Mouse (Mus musculus): ENCODE results near the gene Mterf4.

Gene Mterf4

DNA sequence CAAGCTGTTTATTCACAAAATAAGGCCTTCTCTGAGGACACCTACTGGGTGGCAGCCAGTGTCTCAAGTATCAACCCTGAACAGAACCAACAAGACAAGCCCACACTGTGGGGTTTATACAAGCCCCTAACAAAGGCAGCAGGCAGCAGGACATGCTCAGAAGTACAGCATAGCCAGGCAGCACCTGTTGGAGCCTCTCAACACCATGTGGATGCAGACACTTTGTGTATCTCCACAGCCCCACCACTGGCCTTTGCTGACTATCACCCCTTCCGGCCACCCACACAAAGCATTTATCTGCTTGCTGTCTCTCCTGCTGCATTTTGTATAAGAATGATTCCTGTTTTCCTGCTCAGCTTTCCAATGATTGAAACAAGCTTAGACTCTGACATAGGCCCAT is 48.2 kb downstream of the Mterf4 start:
- DNase-seq = no peak

DNA sequence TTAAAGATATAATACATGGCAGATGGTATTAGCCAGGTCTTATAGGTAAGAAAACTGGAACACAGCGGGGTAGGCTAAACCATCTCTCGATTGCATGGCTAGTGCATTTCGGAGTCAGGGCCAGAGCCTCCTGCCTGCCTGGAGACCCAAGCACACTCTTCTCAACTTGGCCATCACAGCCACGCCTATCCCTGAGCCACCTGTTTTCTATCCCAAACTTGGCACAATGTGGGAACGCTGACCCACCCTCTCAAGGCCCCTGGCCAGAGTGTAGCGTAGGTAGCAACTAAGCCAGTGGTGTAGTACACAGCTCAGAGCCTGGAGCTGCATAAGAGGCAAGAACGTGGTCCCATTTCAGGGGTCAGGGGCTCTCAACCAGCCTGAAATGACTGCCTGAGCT is 50.0 kb downstream of the Mterf4 start:
- no peak for DNase-seq

DNA sequence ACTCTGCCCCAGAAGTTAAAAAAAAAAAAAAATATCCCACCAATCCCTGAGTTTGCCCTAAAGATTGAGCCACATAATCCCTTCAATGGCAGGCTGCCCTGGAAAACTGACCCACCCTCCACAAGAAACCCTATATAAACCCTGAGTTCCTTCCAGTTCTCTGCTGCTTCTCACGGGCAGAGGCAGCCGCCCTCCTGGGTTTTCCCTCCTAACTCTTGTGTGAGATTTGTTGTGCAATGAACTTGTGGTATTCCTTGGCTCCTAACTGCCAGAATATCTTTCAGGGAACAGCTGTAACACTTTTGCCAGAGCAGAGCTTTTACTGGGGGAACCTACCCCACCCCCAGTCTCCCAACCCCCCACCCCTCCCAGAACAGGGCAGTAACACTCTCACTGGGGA is 53.1 kb downstream of the Mterf4 start:
- DNase-seq = no peak

Data from right cerebral cortex, postnatal 4 days (tissue).